Mouse (Mus musculus): ENCODE measurements at regions not wholly inside any gene's neighbourhood (a gene's known extent, or its start where the extent isn't known, plus 50 kb on each side); places are given as distances from the start of the nearest gene placed in this dataset.

- Histone ChIP-seq H3K27ac (no peak overlapping the region), H3K9ac (replicated peaks) (no peak overlapping the region), H3K36me3 (replicated peaks; ENCODE audit: control insufficient read depth, insufficient read depth, low read depth) (no peaks in the 10 kb centered on the region), H3K4me1 (replicated peaks; ENCODE audit: control insufficient read depth in 2 of 2, insufficient read depth in 2 of 2, low read length in 1 of 2) (no peaks in the 10 kb centered on the region), H3K9me3 (ENCODE audit: control insufficient read depth, low read length) (no peaks in the 10 kb centered on the region), H3K4me2 (ENCODE audit: low read depth) (no peak overlapping the region), H3K4me3 (ENCODE audit: insufficient read depth in 1 of 2, low read depth in 2 of 2, low read length in 2 of 2) (no peak overlapping the region), H3K27me3 (ENCODE audit: control insufficient read depth, insufficient read depth, low read length) (no peaks in the 10 kb centered on the region)
- TF ChIP-seq EP300 (IDR thresholded peaks at IDR 0.05; ENCODE audit: low read depth) (no peak), CTCF (IDR thresholded peaks at IDR 0.05; ENCODE audit: low read depth) (no peak)
- ATAC-seq (ENCODE audit: insufficient read depth) (no peak), DNase-seq (ENCODE audit: low read depth in 3 of 3, low spot score in 3 of 3) (no peak)
- 54% methylated on average over 3 of the region's 3 CpGs for WGBS (ENCODE audit: insufficient replicate concordance)
These were observed 85.3 kb downstream of the 4930444P10Rik start for GRCm38 (mm10) chr1:16007809-16008208.

DNA sequence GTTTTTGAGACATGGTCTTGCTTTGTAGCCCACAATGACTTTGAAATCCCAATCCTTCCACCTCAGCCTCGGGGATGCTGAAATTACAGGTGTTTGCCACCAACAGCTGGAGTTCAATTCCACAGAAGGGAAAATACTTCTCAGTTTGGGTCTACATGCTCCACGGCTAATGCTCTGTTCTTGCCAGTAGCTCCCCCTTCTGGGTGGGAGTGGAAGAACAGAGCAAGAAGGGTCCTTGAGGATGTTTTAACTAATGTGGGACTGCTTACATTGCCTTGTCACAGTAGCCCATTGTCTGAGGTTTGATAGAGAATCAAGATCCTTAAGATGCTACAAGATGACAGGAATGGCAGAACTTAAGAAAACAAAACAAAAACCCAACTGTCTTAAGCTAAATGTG is 86.2 kb downstream of the 4930444P10Rik start:
- Histone ChIP-seq H3K9me3 (ENCODE audit: control insufficient read depth, low read length) (no peaks in the 10 kb centered on the region), H3K9ac (replicated peaks) (no peak overlapping the region), H3K27ac (no peak overlapping the region), H3K36me3 (replicated peaks; ENCODE audit: control insufficient read depth, insufficient read depth, low read depth) (no peaks in the 10 kb centered on the region), H3K4me3 (ENCODE audit: insufficient read depth in 1 of 2, low read depth in 2 of 2, low read length in 2 of 2) (no peak overlapping the region), H3K27me3 (ENCODE audit: control insufficient read depth, insufficient read depth, low read length) (no peaks in the 10 kb centered on the region), H3K4me1 (replicated peaks; ENCODE audit: control insufficient read depth in 2 of 2, insufficient read depth in 2 of 2, low read length in 1 of 2) (no peaks in the 10 kb centered on the region), H3K4me2 (ENCODE audit: low read depth) (no peak overlapping the region)
- ATAC-seq (ENCODE audit: insufficient read depth) (no peak), DNase-seq (ENCODE audit: low read depth in 3 of 3, low spot score in 3 of 3) (no peak)
- 50% methylated on average over 2 of the region's 2 CpGs for WGBS (ENCODE audit: insufficient replicate concordance)
- TF ChIP-seq CTCF (IDR thresholded peaks at IDR 0.05; ENCODE audit: low read depth) (no peak), EP300 (IDR thresholded peaks at IDR 0.05; ENCODE audit: low read depth) (no peak)

DNA sequence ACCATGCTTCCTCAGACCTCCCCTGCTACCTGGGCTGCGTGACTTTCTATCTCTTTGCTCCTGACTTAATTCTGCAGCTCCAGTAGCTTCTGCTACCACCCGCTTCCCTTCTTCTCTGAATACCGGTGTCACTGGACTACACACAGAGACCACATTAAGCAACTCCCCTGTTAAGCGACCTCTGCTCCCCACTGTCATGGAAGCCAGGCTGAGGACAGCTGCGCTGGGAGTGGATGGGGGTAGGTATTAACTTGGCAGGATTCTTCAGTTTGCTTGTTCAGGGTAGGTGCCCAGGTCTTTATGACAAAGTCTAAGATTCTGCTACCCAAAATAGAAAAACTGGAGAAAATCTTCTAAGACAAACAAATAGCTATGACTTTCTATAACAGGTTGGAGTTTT is 96.0 kb downstream of the 4930444P10Rik start:
- Histone ChIP-seq H3K9ac (replicated peaks) (no peak overlapping the region), H3K9me3 (ENCODE audit: control insufficient read depth, low read length) (no peaks in the 10 kb centered on the region), H3K4me3 (ENCODE audit: insufficient read depth in 1 of 2, low read depth in 2 of 2, low read length in 2 of 2) (no peak overlapping the region), H3K36me3 (replicated peaks; ENCODE audit: control insufficient read depth, insufficient read depth, low read depth) (no peaks in the 10 kb centered on the region), H3K4me2 (ENCODE audit: low read depth) (no peak overlapping the region), H3K27ac (no peak overlapping the region), H3K4me1 (replicated peaks; ENCODE audit: control insufficient read depth in 2 of 2, insufficient read depth in 2 of 2, low read length in 1 of 2) (no peaks in the 10 kb centered on the region), H3K27me3 (ENCODE audit: control insufficient read depth, insufficient read depth, low read length) (no peaks in the 10 kb centered on the region)
- 59% methylated on average over 5 of the region's 5 CpGs for WGBS (ENCODE audit: insufficient replicate concordance)
- TF ChIP-seq CTCF (IDR thresholded peaks at IDR 0.05; ENCODE audit: low read depth) (no peak), EP300 (IDR thresholded peaks at IDR 0.05; ENCODE audit: low read depth) (no peak)
- ATAC-seq (ENCODE audit: insufficient read depth) (no peak), DNase-seq (ENCODE audit: low read depth in 3 of 3, low spot score in 3 of 3) (no peak)

- no peaks in the 10 kb centered on the region for H3K9me3 ChIP-seq (ENCODE audit: control insufficient read depth, low read length)
These were observed 96.8 kb downstream of the 4930444P10Rik start for GRCm38 (mm10) chr1:15996341-15996740.

GRCm38 (mm10) chr1:15993561-15994410 is 99.3 kb downstream of the 4930444P10Rik start:
- Histone ChIP-seq H3K4me2 (ENCODE audit: low read depth) (no peak overlapping the region), H3K4me1 (replicated peaks; ENCODE audit: control insufficient read depth in 2 of 2, insufficient read depth in 2 of 2, low read length in 1 of 2) (no peaks in the 10 kb centered on the region), H3K27ac (no peak overlapping the region), H3K9me3 (ENCODE audit: control insufficient read depth, low read length) (no peaks in the 10 kb centered on the region), H3K36me3 (replicated peaks; ENCODE audit: control insufficient read depth, insufficient read depth, low read depth) (no peaks in the 10 kb centered on the region), H3K4me3 (ENCODE audit: insufficient read depth in 1 of 2, low read depth in 2 of 2, low read length in 2 of 2) (no peak overlapping the region), H3K27me3 (ENCODE audit: control insufficient read depth, insufficient read depth, low read length) (no peaks in the 10 kb centered on the region), H3K9ac (replicated peaks) (no peak overlapping the region)
- no peak for ATAC-seq (ENCODE audit: insufficient read depth)
- DNase-seq (ENCODE audit: low read depth in 3 of 3, low spot score in 3 of 3) = no peak
- TF ChIP-seq EP300 (IDR thresholded peaks at IDR 0.05; ENCODE audit: low read depth) (no peak), CTCF (IDR thresholded peaks at IDR 0.05; ENCODE audit: low read depth) (peak; percentile 35; the same call in 1 of the 2 replicates)
- 48% methylated on average over 4 of the region's 4 CpGs for WGBS (ENCODE audit: insufficient replicate concordance)

More at GRCm38 (mm10) chr1:15996341-15996740, 96.8 kb downstream of the 4930444P10Rik start:
- Histone ChIP-seq H3K27me3 (ENCODE audit: control insufficient read depth, insufficient read depth, low read length) (no peaks in the 10 kb centered on the region), H3K27ac (no peak overlapping the region), H3K4me1 (replicated peaks; ENCODE audit: control insufficient read depth in 2 of 2, insufficient read depth in 2 of 2, low read length in 1 of 2) (no peaks in the 10 kb centered on the region), H3K4me2 (ENCODE audit: low read depth) (no peak overlapping the region), H3K9ac (replicated peaks) (no peak overlapping the region), H3K36me3 (replicated peaks; ENCODE audit: control insufficient read depth, insufficient read depth, low read depth) (no peaks in the 10 kb centered on the region), H3K4me3 (ENCODE audit: insufficient read depth in 1 of 2, low read depth in 2 of 2, low read length in 2 of 2) (no peak overlapping the region)
- no peak for DNase-seq (ENCODE audit: low read depth in 3 of 3, low spot score in 3 of 3)
- TF ChIP-seq CTCF (IDR thresholded peaks at IDR 0.05; ENCODE audit: low read depth) (no peak), EP300 (IDR thresholded peaks at IDR 0.05; ENCODE audit: low read depth) (no peak)
- WGBS (ENCODE audit: insufficient replicate concordance) = 49% methylated on average over 2 of the region's 2 CpGs
- ATAC-seq (ENCODE audit: insufficient read depth) = no peak

All from liver, embryonic 14.5 days (tissue).